Mouse (Mus musculus): Measurements from ENCODE around the gene Cyp2d10. TPM values are rescaled to one million over a fixed set of nuclear protein-coding genes. Genes with fewer than 3 reads are reported as not detected.

The Cyp2d10 gene
- not detected for polyA plus RNA-seq (2015; fragmentation: Illumina TruSeq; extraction: RNeasy Lipid Tissue Mini Kit (QIAGEN cat#74804); ENCODE audit: insufficient read depth, low replicate concordance)

DNA sequence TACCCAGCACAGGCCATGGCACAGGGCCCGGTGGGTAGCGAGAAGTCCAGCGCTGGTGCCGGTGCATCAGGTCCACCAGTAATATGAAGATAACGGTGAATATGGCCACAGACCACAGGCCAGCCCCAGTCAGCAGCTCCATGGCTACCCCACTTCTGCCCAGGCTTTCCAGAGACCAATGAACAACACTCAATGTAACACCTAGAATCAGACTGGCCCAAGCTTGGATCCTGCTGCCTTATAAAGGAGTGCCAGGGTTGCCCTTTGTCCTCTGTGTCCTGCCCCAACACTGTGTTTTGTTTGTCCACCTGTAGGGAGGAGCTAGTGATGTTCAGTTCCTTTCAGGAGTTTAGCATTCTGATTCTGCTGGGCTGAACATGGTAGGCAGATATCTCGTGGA, at the start of gene Cyp2d10:
TSS of gene Cyp2d10 (minus strand) at position 215 of the 400 bp plus-strand sequence.

DNA sequence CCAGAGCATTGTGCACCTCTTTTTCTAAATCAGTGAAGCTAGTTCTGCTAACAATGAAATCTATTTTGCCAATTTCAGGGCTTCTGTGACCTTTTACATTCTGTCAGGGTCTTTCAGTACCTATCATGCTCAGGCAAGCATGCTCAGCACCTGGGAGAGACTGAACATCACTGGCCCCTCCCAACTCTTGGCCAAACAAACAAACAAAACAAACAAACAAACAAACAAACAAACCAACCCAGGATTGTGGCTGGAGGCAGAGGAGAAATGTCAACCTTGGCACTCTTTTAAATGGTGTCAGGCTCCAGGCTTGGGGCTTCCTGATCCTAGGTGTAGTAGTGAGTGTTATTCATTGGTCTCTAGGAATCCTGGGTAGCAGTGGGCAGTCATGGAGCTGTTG, 26.1 kb upstream of the Cyp2d10 start, which contains the start of gene Cyp2d9:
TSS of gene Cyp2d9 (plus strand) at position 301 of the 400 bp plus-strand sequence.

DNA sequence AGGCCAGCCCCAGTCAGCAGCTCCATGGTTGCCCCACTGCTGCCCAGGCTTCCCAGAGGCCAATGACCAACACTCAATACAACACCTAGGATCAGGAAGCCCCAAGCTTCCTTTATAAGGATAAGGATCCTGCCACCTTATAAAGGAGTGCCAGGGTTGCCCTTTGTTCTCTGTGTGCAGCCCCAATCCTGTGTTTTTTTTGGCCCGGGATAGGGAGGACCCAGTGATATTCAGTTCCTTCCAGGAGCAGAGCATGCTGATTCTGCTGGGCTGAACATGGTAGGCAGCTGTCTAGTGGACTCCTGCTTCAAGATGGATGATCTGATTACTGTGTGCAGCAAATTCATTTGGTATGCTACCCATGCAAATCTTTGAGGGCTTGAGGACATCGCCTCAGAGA, 13.1 kb downstream of the Cyp2d10 start, which contains the start of gene Cyp2d11:
TSS of gene Cyp2d11 (minus strand) at position 101 of the 400 bp plus-strand sequence.

DNA sequence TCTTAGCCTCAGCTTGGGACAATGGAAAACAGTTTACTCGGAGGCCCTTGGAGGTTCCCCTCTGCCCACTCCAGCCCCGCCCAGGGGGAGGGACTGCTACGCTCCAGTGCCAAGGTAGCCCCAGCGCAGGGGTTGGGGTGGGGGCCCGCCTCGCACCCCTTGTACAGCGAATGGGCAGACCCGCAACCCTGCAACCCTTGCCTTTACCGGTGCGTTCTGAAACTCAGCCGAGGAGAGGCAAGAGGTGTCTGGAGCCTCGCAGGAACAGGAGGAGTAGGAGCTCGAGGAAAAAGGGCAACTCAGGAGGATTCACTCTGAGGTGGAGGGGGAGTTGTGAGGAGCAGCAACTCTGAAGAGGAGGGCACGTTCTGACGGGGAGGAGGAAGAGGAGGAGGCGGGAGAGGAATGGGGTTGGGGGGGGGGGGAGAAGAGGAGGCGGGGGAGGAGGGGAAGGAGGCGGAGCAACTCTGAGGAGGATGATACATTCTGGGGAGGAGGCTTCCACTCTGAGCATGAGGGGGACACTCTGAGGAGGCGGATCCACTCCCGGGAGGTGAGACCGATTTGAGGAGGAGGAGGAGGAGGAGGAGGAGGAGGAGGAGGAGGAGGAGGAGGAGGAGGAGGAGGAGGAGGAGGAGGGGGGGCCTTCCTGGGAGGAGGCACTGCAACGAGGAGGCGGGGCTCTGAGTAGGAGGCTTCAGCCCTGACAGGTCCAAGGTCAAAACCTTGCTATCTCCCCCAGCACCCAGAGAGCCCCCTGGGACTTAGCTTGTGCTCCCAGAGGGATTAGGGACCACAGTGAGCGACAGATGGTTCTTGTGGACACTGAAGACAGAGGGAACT, 26.9 kb downstream of the Cyp2d10 start, which contains the start of gene Cyp2d22:
TSS of gene Cyp2d22 (minus strand) at position 390 of the 843 bp plus-strand sequence.

DNA sequence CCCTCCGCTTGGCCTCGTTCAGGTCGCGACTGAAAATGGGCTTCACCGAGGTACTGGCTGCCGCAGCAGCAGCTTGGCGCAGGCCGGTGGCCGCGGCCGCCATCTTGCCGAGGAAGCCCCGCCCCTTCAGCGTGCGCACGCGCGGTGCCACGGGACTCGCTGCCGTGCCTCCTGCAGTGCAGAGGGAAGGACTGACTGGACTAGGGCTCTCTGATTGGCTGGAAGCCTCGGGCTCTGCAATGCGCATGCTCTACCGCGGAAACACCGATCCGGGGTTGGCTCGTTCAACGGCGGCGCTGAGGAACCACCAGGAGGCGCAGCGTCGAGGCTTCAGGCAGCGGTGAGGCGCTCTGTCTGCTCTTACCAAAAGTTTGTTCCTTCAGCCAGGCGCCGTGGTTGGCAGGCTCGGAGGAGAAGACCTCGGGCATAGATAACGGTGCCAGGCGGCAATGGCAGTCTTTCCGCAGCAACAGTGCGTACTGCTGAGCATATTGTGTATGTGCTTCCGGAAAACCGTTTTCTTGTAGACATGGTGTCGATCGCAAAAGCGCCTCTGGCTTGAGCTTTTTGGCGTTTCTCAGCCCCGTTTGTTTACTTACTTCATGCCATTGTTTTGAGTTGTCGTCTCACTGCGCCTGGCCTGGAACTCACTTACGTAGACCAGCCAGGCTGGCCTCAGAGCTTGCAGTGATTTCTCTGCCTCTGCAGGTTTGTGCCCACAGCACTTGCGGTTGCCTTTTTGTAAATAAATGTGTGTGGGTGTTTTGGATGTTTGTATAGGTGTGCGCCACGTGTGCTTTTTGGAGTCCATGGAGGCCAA, 52.7 kb downstream of the Cyp2d10 start, which contains the start of gene Ndufa6:
TSS of gene Ndufa6 (minus strand) at position 197 of the 820 bp plus-strand sequence.

Other genes with a start within 250 kb of the Cyp2d10 start
- gene Shisa8, start 194.4 kb downstream of the Cyp2d10 start, polyA plus RNA-seq (2015; fragmentation: Illumina TruSeq; extraction: RNeasy Lipid Tissue Mini Kit (QIAGEN cat#74804); ENCODE audit: insufficient read depth, low replicate concordance), result 0.11 TPM
- gene Tnfrsf13c, start 182.8 kb downstream of the Cyp2d10 start, polyA plus RNA-seq (2015; fragmentation: Illumina TruSeq; extraction: RNeasy Lipid Tissue Mini Kit (QIAGEN cat#74804); ENCODE audit: insufficient read depth, low replicate concordance), result 108 TPM
- gene Cenpm, start 162.4 kb downstream of the Cyp2d10 start, polyA plus RNA-seq (2015; fragmentation: Illumina TruSeq; extraction: RNeasy Lipid Tissue Mini Kit (QIAGEN cat#74804); ENCODE audit: insufficient read depth, low replicate concordance), result 4.6 TPM
- not detected for gene 1500009C09Rik, start 154.8 kb downstream of the Cyp2d10 start, polyA plus RNA-seq (2015; fragmentation: Illumina TruSeq; extraction: RNeasy Lipid Tissue Mini Kit (QIAGEN cat#74804); ENCODE audit: insufficient read depth, low replicate concordance)
- 3.2 TPM for gene Sept3, start 132.3 kb downstream of the Cyp2d10 start, polyA plus RNA-seq (2015; fragmentation: Illumina TruSeq; extraction: RNeasy Lipid Tissue Mini Kit (QIAGEN cat#74804); ENCODE audit: insufficient read depth, low replicate concordance)
- not detected for gene Wbp2nl, start 108.2 kb downstream of the Cyp2d10 start, polyA plus RNA-seq (2015; fragmentation: Illumina TruSeq; extraction: RNeasy Lipid Tissue Mini Kit (QIAGEN cat#74804); ENCODE audit: insufficient read depth, low replicate concordance)
- 51.6 TPM for gene Naga, start 68.3 kb downstream of the Cyp2d10 start, polyA plus RNA-seq (2015; fragmentation: Illumina TruSeq; extraction: RNeasy Lipid Tissue Mini Kit (QIAGEN cat#74804); ENCODE audit: insufficient read depth, low replicate concordance)
- 4.0 TPM for gene Pheta2, start 68.3 kb downstream of the Cyp2d10 start, polyA plus RNA-seq (2015; fragmentation: Illumina TruSeq; extraction: RNeasy Lipid Tissue Mini Kit (QIAGEN cat#74804); ENCODE audit: insufficient read depth, low replicate concordance)
- 64.5 TPM for gene Smdt1, start 68.2 kb downstream of the Cyp2d10 start, polyA plus RNA-seq (2015; fragmentation: Illumina TruSeq; extraction: RNeasy Lipid Tissue Mini Kit (QIAGEN cat#74804); ENCODE audit: insufficient read depth, low replicate concordance)
- gene Ndufa6, start 52.9 kb downstream of the Cyp2d10 start, polyA plus RNA-seq (2015; fragmentation: Illumina TruSeq; extraction: RNeasy Lipid Tissue Mini Kit (QIAGEN cat#74804); ENCODE audit: insufficient read depth, low replicate concordance), result 263 TPM
- gene Cyp2d22, start 26.9 kb downstream of the Cyp2d10 start, polyA plus RNA-seq (2015; fragmentation: Illumina TruSeq; extraction: RNeasy Lipid Tissue Mini Kit (QIAGEN cat#74804); ENCODE audit: insufficient read depth, low replicate concordance), result 10.1 TPM
- gene Cyp2d11, start 13.2 kb downstream of the Cyp2d10 start, polyA plus RNA-seq (2015; fragmentation: Illumina TruSeq; extraction: RNeasy Lipid Tissue Mini Kit (QIAGEN cat#74804); ENCODE audit: insufficient read depth, low replicate concordance), result not detected
- not detected for gene Cyp2d9, start 26.2 kb upstream of the Cyp2d10 start, polyA plus RNA-seq (2015; fragmentation: Illumina TruSeq; extraction: RNeasy Lipid Tissue Mini Kit (QIAGEN cat#74804); ENCODE audit: insufficient read depth, low replicate concordance)
- not detected for gene Cyp2d12, start 147.9 kb upstream of the Cyp2d10 start, polyA plus RNA-seq (2015; fragmentation: Illumina TruSeq; extraction: RNeasy Lipid Tissue Mini Kit (QIAGEN cat#74804); ENCODE audit: insufficient read depth, low replicate concordance)
- not detected for gene Cyp2d34, start 213.8 kb upstream of the Cyp2d10 start, polyA plus RNA-seq (2015; fragmentation: Illumina TruSeq; extraction: RNeasy Lipid Tissue Mini Kit (QIAGEN cat#74804); ENCODE audit: insufficient read depth, low replicate concordance)